Mouse (Mus musculus): ENCODE measurements at regions not wholly inside any gene's neighbourhood (a gene's known extent, or its start where the extent isn't known, plus 50 kb on each side); places are given as distances from the start of the nearest gene placed in this dataset.

DNA sequence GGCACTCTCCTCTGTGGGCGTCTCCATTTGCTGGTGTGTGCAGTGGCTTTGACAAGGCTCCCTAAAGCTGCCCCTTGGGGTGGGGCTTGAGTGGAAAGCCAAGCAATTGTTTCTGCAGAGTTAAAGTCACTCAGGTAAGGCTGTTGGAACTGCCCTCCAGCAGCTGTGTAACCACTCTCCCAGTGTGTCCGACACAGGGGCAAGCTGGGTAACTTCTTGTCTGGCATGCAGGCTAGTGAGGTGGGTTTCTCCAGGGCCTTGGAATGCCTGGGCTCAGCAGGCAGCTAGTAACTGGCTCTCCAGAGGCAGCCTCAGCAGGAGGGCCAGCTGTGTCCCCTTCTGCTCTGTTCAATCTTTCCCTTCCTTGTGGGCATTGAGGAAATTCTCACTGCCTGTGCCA is 199.5 kb upstream of the Gas1 start:
- no peak for TF ChIP-seq CTCF (IDR thresholded peaks at IDR 0.05; ENCODE audit: low read depth)
- TF ChIP-seq EP300 (IDR thresholded peaks at IDR 0.05; ENCODE audit: low read depth) = no peak

Data from liver, postnatal 0 days (tissue).